Mouse (Mus musculus) heart, postnatal 36 days (tissue): ENCODE data around the gene Hes1. TPM values are rescaled to one million over a fixed set of nuclear protein-coding genes. Genes with fewer than 3 reads are reported as not detected.
A peak's percentile ranks its signal among the peaks of the same experiment; 100 is the strongest.

Source experiments
- DNase-seq, 2 experiments: peaks; one replicate each; pipeline ENCODE4 v3.0.0; 2021 to 2022
- intact Hi-C: fragments of 180-260 bp; cut with DNase I; formaldehyde crosslinking; loops from one replicate; pipeline ENCODE4 v1.15.1; 2025
- total RNA-seq, 2 experiments: library from RNA; stranded (reverse); gene quantifications; 2 replicates each; pipeline ENCODE4 v1.2.3; 2021

Gene Hes1
- total RNA-seq, 2 experiments from 2014 or later = 20.6 to 27.4 TPM

- DNase-seq = no peak
- intact Hi-C loops = no loop called here
Measured at GRCm38 (mm10) chr16:30050767-30051490, 13.3 kb upstream of the Hes1 start.

DNA sequence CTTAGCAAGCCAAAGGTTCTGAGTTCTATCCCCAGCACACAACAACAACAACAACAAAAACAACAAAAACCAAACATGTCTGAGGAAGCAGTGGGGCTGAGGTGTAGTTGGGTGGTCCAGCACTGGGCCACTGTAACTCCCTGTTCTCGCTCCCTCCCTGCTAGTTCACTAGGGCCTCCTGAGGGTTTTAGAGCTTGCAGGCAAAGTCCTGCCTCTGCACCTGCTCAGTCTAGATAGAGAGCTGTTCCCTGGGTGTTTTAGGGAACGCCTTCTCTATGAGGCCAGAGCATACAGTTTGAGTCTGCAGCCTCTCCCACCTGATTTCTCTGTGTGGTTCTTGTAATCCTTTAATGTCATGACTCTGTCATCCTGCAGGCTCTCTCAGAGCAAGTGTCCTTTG is 11.9 kb upstream of the Hes1 start:
- intact Hi-C loops = no loop called here
- DNase-seq = no peak

DNA sequence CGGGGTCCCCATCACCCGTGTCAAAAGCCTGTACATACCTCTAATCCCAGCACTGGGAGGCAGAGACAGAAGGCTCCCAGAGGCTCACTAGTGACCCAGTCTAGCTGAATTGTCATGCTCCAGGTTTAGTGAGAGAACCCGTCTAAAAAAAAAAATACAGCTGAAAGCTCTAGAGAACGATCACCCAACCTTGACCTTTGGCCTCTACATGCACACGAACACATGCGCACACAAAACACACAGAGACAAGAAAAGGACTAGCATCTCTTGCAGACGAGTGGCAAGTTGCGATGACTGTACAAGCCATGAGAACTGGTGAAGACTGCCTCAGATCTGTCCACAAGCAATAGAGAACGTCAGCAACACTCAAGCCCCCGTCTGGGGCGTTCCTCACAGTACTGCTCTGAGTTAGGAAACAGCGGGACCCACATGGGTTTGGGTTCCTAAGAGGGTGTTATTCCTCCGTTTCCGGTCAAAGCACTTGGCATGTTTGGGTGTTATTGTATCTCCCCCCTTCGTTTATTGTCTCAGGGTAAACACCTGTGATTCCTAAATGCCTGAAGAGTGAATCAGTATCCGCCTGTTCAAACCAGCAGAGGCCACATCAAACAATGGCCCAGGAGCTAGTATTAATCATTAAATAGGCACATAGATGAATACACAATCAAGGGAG is 11.2 kb upstream of the Hes1 start:
- intact Hi-C loops = no loop called here
- no peak for DNase-seq

GRCm38 (mm10) chr16:30054541-30054940 is 9.6 kb upstream of the Hes1 start:
- intact Hi-C loops = no loop called here
- DNase-seq = no peak

GRCm38 (mm10) chr16:30055361-30055889 is 8.8 kb upstream of the Hes1 start:
- DNase-seq = no peak

GRCm38 (mm10) chr16:30055927-30056326 is 8.3 kb upstream of the Hes1 start:
- no peak for DNase-seq
- intact Hi-C loops = no loop called here

More at GRCm38 (mm10) chr16:30055361-30055889, 8.8 kb upstream of the Hes1 start:
- intact Hi-C loops = no loop called here

DNA sequence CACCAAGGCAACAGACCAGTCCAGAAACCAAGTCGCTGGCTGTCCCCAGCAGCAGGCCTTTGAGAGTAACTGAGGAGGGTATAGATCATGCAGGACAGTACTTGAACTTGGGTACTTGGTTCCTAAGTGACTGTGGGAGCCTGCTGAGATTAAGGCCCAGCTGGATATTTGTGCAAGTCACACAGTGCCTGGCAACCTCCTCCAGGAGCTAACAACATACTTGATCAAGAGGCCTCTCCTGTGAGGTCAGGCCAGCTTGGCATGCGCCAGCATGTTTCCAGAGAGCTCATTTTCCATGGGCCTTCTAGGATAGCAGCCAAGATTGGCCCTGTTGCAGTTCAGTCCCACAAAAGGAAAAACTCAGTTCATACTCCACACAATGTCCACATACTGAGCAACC is 7.3 kb upstream of the Hes1 start:
- peak; percentile 51 to 62 for DNase-seq
- intact Hi-C loops = no loop called here

DNA sequence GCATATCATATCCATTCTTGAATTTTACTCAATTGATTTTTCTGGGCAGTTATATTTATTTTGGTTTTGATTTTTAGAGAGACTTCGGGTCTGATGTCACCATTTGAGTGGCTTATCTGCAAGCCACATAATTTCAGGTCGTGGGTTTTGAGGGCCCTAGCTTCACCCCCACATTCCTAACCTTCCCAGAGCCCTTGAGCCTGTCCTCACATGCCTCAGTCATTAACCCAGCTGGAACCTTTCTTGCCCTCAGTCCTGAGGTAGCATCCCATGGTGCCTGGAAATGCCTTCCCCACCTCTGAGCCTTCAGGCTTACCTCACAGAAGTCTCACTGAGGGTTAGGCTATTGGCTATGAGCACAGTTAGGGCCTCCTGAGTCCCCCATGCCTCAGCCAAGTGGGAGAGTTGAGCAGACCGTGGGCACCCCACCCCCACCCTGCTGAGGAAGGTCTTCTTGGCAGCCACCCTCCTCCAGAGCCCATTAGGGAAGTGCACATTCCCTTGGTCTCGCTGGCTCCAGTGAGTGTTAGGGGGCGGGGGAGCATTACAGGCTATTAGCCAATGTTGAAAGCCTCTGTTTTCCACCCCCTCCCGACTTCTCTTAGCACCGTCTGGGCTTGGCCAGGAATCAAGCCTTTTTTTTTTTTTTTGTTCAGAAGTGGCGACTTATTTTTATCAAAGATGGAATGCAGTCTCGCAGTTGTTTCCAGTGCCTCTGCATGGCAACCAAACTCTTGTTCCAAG is 5.0 kb upstream of the Hes1 start:
- intact Hi-C loops = no loop called here

DNA sequence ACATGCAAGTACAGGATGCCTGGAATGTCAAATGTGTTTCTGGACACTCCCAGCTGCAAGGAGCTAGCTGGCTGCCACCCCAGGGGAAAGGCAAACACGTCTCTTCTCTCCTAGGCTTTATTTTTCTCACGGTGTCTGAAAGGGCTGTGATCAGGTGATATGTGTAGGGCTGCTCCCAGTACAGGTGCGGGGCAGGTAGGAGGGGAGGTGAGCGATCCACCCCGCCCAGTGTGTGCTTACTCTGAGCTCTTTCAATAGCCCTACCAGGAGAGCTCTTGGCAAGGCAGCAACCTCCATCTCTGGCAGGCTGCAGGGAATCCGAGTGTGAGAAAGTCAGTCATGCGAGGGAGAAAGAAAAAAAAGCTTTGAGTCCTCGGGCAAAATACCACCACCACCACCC is 3.8 kb upstream of the Hes1 start:
- intact Hi-C loops = no loop called here
- DNase-seq = peak; percentile 32 to 49

More for the DNA sequence above, 5.0 kb upstream of the Hes1 start:
- DNase-seq = peak; percentile 56 to 71

- intact Hi-C loops = loop anchor here (1.0 kb wide), 1 partner anchor 53 kb away; no protein-coding TSS in a partner anchor
- no peak for DNase-seq
Measured at GRCm38 (mm10) chr16:30062242-30063030, 1.7 kb upstream of the Hes1 start.

DNA sequence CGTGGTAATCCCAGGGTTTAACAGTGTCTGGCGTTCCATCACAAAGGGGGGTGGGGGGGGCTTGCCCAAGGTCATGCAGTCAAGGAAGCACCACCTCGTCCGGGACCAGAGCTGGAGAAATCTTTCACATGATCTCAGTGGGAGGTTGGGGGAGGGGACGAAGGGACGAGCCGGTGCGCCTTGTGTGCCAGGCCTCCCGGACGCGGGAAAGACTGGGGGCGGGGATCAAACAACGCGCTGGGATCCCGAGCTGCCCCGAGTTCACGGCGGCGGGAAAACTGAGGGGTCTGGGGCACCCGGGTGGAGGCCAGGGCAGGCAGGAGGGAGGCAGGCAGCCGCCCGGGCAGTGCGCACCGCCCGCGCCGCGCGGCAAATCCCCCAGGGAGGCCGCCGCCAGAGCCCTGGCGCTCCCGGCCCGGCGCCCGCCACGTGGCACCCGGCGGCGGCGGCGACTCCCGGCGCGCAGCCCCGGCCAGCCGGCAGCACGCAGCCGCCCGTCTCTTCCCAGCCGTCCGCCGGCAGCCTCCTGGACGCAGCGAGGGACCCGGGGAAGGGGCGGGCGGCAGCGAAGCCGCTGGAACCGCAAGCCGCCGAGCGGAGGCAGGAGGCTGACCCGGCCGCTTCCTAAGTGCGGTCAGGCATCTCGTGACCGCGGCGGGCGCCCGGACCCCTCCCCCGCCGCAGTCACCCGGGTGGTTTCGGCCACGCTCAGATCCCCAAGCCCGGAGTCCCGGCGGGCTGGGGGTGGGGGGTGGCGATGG is 883 bp upstream of the Hes1 start:
- intact Hi-C loops = loop anchor here (1.0 kb wide), 1 partner anchor 54 kb away; no protein-coding TSS in a partner anchor

DNA sequence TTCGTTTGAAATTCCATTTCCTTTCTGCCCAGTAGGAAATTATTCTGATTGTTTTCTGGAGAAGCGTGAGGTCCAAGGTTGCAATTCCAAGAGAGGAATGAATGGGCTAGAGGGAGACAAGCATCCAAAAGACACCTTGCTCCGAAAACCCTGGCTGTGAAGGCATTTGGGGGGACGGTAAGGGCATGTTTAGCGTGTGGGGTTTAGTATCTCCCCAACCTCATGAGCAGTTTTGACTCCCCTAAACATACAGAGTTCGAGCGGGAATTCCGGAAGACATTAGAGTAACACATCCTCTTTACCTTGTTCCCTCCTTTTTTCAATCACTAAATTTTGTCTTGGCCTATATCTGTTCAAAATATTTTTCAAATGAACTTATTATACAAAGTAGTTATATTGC is 429 bp downstream of the Hes1 start:
- DNase-seq = no peak
- intact Hi-C loops = loop anchor here (1.0 to 5.0 kb wide), 5 partner anchors 120 to 437 kb away; no protein-coding TSS in a partner anchor

More for the DNA sequence above, 883 bp upstream of the Hes1 start:
- peak; percentile 70 to 84 for DNase-seq

GRCm38 (mm10) chr16:30065077-30065476 is 893 bp downstream of the Hes1 start:
- intact Hi-C loops = loop anchor here (1.0 to 5.0 kb wide), 5 partner anchors 121 to 438 kb away; no protein-coding TSS in a partner anchor
- DNase-seq = peak; percentile 92 to 93

- peak; percentile 47 to 53 for DNase-seq
- intact Hi-C loops = loop anchor here (1.0 to 5.0 kb wide), 7 partner anchors 121 to 438 kb away; no protein-coding TSS in a partner anchor
Measured at GRCm38 (mm10) chr16:30065537-30066183, 1.5 kb downstream of the Hes1 start.

GRCm38 (mm10) chr16:30066184-30066851 is 2.1 kb downstream of the Hes1 start:
- intact Hi-C loops = loop anchor here (2.0 to 5.0 kb wide), 4 partner anchors 168 to 439 kb away; no protein-coding TSS in a partner anchor
- peak; percentile 68 to 82 for DNase-seq

DNA sequence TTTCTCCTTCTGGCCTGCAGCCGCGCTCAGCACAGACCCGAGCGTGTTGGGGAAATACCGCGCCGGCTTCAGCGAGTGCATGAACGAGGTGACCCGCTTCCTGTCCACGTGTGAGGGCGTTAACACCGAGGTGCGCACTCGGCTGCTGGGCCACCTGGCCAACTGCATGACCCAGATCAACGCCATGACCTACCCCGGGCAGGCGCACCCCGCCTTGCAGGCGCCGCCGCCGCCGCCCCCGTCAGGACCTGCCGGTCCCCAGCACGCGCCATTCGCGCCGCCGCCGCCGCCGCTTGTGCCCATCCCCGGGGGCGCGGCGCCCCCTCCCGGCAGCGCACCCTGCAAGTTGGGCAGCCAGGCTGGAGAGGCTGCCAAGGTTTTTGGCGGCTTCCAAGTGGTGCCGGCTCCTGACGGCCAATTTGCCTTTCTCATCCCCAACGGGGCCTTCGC is 2.7 kb downstream of the Hes1 start:
- DNase-seq = peak; percentile 88 to 92
- intact Hi-C loops = loop anchor here (1.0 to 5.0 kb wide), 5 partner anchors 168 to 440 kb away; no protein-coding TSS in a partner anchor
